Mouse (Mus musculus): ENCODE data around the gene Cbfa2t2. TPM values are rescaled to one million over a fixed set of nuclear protein-coding genes. Genes with fewer than 3 reads are reported as not detected.

Gene Cbfa2t2
- polyA plus RNA-seq, 1 experiment, result 12.7 TPM

GRCm38 (mm10) chr2:154516944-154517343 is 80.7 kb downstream of the Cbfa2t2 start:
- no peak for TF ChIP-seq POLR2A (IDR thresholded peaks at IDR 0.05; ENCODE audit: borderline replicate concordance, extremely low read depth, low read depth, low read length)
- TF ChIP-seq CTCF (IDR thresholded peaks at IDR 0.05; ENCODE audit: insufficient read depth, low read length), result no peak
- Histone ChIP-seq H3K4me3 (replicated peaks; ENCODE audit: extremely low read depth, low read depth, low read length) (no peak overlapping the region), H3K4me1 (ENCODE audit: control insufficient read depth, insufficient read depth, low read length) (no peaks in the 10 kb centered on the region; the same call in 1 of the 2 replicates)
- 69% methylated on average over 3 of the region's 3 CpGs for WGBS
- DNase-seq, result no peak

GRCm38 (mm10) chr2:154517424-154517823 is 81.1 kb downstream of the Cbfa2t2 start:
- TF ChIP-seq CTCF (IDR thresholded peaks at IDR 0.05; ENCODE audit: insufficient read depth, low read length) (no peak), POLR2A (IDR thresholded peaks at IDR 0.05; ENCODE audit: borderline replicate concordance, extremely low read depth, low read depth, low read length) (no peak)
- no peak for DNase-seq
- Histone ChIP-seq H3K4me3 (replicated peaks; ENCODE audit: extremely low read depth, low read depth, low read length) (no peak overlapping the region), H3K4me1 (ENCODE audit: control insufficient read depth, insufficient read depth, low read length) (no peaks in the 10 kb centered on the region; the same call in 1 of the 2 replicates)
- WGBS, result 85% methylated on average over 5 of the region's 5 CpGs

GRCm38 (mm10) chr2:154521449-154521848 is 85.2 kb downstream of the Cbfa2t2 start:
- H3K4me1 ChIP-seq (ENCODE audit: control insufficient read depth, insufficient read depth, low read length), result no peaks in the 10 kb centered on the region
- no peak for DNase-seq
- no peak for TF ChIP-seq CTCF (IDR thresholded peaks at IDR 0.05; ENCODE audit: insufficient read depth, low read length)
- TF ChIP-seq POLR2A (IDR thresholded peaks at IDR 0.05; ENCODE audit: borderline replicate concordance, extremely low read depth, low read depth, low read length), result no peak

GRCm38 (mm10) chr2:154522334-154522733 is 86.1 kb downstream of the Cbfa2t2 start:
- Histone ChIP-seq H3K4me1 (ENCODE audit: control insufficient read depth, insufficient read depth, low read length) (no peaks in the 10 kb centered on the region), H3K4me3 (replicated peaks; ENCODE audit: extremely low read depth, low read depth, low read length) (no peak overlapping the region)
- TF ChIP-seq POLR2A (IDR thresholded peaks at IDR 0.05; ENCODE audit: borderline replicate concordance, extremely low read depth, low read depth, low read length) (no peak), CTCF (IDR thresholded peaks at IDR 0.05; ENCODE audit: insufficient read depth, low read length) (no peak)
- no peak for DNase-seq
- 88% methylated on average over 5 of the region's 5 CpGs for WGBS

More at GRCm38 (mm10) chr2:154521449-154521848, 85.2 kb downstream of the Cbfa2t2 start:
- H3K4me3 ChIP-seq (replicated peaks; ENCODE audit: extremely low read depth, low read depth, low read length), result no peak overlapping the region

GRCm38 (mm10) chr2:154525285-154525684 is 89.0 kb downstream of the Cbfa2t2 start:
- Histone ChIP-seq H3K4me1 (ENCODE audit: control insufficient read depth, insufficient read depth, low read length) (no peaks in the 10 kb centered on the region), H3K4me3 (replicated peaks; ENCODE audit: extremely low read depth, low read depth, low read length) (no peak overlapping the region)
- WGBS, result 91% methylated on average over 2 of the region's 2 CpGs
- TF ChIP-seq CTCF (IDR thresholded peaks at IDR 0.05; ENCODE audit: insufficient read depth, low read length) (no peak), POLR2A (IDR thresholded peaks at IDR 0.05; ENCODE audit: borderline replicate concordance, extremely low read depth, low read depth, low read length) (no peak)
- DNase-seq, result no peak

GRCm38 (mm10) chr2:154526531-154526930 is 90.2 kb downstream of the Cbfa2t2 start:
- DNase-seq, result no peak
- 67% methylated on average over 3 of the region's 3 CpGs for WGBS
- H3K4me1 ChIP-seq (ENCODE audit: control insufficient read depth, insufficient read depth, low read length), result no peaks in the 10 kb centered on the region
- no peak for TF ChIP-seq CTCF (IDR thresholded peaks at IDR 0.05; ENCODE audit: insufficient read depth, low read length)
- no peak for TF ChIP-seq POLR2A (IDR thresholded peaks at IDR 0.05; ENCODE audit: borderline replicate concordance, extremely low read depth, low read depth, low read length)
- H3K4me3 ChIP-seq (replicated peaks; ENCODE audit: extremely low read depth, low read depth, low read length), result no peak overlapping the region

- no peak for DNase-seq
- Histone ChIP-seq H3K4me1 (ENCODE audit: control insufficient read depth, insufficient read depth, low read length) (no peaks in the 10 kb centered on the region), H3K4me3 (replicated peaks; ENCODE audit: extremely low read depth, low read depth, low read length) (no peak overlapping the region)
- WGBS, result 85% methylated on average over 3 of the region's 3 CpGs
- TF ChIP-seq POLR2A (IDR thresholded peaks at IDR 0.05; ENCODE audit: borderline replicate concordance, extremely low read depth, low read depth, low read length), result no peak
- no peak for TF ChIP-seq CTCF (IDR thresholded peaks at IDR 0.05; ENCODE audit: insufficient read depth, low read length)
These were observed 96.6 kb downstream of the Cbfa2t2 start for GRCm38 (mm10) chr2:154532888-154533287.

- WGBS, result 89% methylated on average over 12 of the region's 12 CpGs
- H3K4me1 ChIP-seq (ENCODE audit: control insufficient read depth, insufficient read depth, low read length), result no peaks in the 10 kb centered on the region
- TF ChIP-seq POLR2A (IDR thresholded peaks at IDR 0.05; ENCODE audit: borderline replicate concordance, extremely low read depth, low read depth, low read length) (no peak), CTCF (IDR thresholded peaks at IDR 0.05; ENCODE audit: insufficient read depth, low read length) (no peak)
- DNase-seq, result no peak
- no peak overlapping the region for H3K4me3 ChIP-seq (replicated peaks; ENCODE audit: extremely low read depth, low read depth, low read length)
These were observed 98.5 kb downstream of the Cbfa2t2 start for GRCm38 (mm10) chr2:154534704-154535270.

GRCm38 (mm10) chr2:154538310-154538709 is 102.0 kb downstream of the Cbfa2t2 start:
- WGBS, result 53% methylated on average over 2 of the region's 2 CpGs
- Histone ChIP-seq H3K4me3 (replicated peaks; ENCODE audit: extremely low read depth, low read depth, low read length) (no peak overlapping the region), H3K4me1 (ENCODE audit: control insufficient read depth, insufficient read depth, low read length) (no peaks in the 10 kb centered on the region)
- no peak for DNase-seq
- TF ChIP-seq CTCF (IDR thresholded peaks at IDR 0.05; ENCODE audit: insufficient read depth, low read length) (no peak), POLR2A (IDR thresholded peaks at IDR 0.05; ENCODE audit: borderline replicate concordance, extremely low read depth, low read depth, low read length) (no peak)

GRCm38 (mm10) chr2:154538710-154539109 is 102.4 kb downstream of the Cbfa2t2 start:
- H3K4me1 ChIP-seq (ENCODE audit: control insufficient read depth, insufficient read depth, low read length), result no peaks in the 10 kb centered on the region
- no peak overlapping the region for H3K4me3 ChIP-seq (replicated peaks; ENCODE audit: extremely low read depth, low read depth, low read length)
- 36% methylated on average over 3 of the region's 3 CpGs for WGBS
- no peak for DNase-seq
- TF ChIP-seq CTCF (IDR thresholded peaks at IDR 0.05; ENCODE audit: insufficient read depth, low read length), result no peak
- TF ChIP-seq POLR2A (IDR thresholded peaks at IDR 0.05; ENCODE audit: borderline replicate concordance, extremely low read depth, low read depth, low read length), result no peak

Data from lung, adult 2 months (tissue).